Mouse (Mus musculus) gastrocnemius, adult 8-10 months (tissue): ENCODE results near the gene Wfdc17. TPM values are rescaled to one million over a fixed set of nuclear protein-coding genes. Genes with fewer than 3 reads are reported as not detected.

Source experiments
- DNase-seq, 2 experiments: peaks; one replicate each; pipeline ENCODE4 v3.0.0; 2022; ENCODE audit warnings: low spot score in 2 of 2
- total RNA-seq, 4 experiments: library from RNA; stranded (reverse); gene quantifications; 2 replicates each; pipeline ENCODE4 v1.2.4; 2022

Wfdc17 gene
- total RNA-seq, 4 experiments from 2014 or later = 1.2 TPM; not detected in 3

- DNase-seq = no peak
Observed at GRCm38 (mm10) chr11:83740443-83740991, 36.7 kb downstream of the Wfdc17 start.

DNA sequence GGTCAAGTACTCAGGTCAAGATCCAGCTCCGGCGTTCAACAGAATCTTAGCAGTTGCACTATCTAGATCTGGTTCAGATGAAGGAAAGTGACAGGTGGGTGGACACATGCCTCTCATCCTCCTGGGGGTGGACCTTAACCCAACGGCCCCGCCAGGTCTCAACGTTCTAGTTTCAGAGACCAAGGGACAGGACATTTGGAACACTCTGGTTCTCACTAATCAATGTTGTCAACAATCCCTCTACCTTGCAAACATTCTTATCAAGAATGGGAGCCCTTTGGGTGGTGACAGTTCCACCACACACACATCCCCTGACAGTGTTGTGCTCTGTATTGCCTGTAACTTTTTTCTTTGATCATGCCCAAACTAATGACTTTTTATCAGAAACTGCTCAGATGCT lies 38.0 kb downstream of the Wfdc17 start:
- no peak for DNase-seq

GRCm38 (mm10) chr11:83742731-83743355 lies 39.1 kb downstream of the Wfdc17 start:
- no peak for DNase-seq

GRCm38 (mm10) chr11:83743525-83743924 lies 39.7 kb downstream of the Wfdc17 start:
- DNase-seq = no peak

DNA sequence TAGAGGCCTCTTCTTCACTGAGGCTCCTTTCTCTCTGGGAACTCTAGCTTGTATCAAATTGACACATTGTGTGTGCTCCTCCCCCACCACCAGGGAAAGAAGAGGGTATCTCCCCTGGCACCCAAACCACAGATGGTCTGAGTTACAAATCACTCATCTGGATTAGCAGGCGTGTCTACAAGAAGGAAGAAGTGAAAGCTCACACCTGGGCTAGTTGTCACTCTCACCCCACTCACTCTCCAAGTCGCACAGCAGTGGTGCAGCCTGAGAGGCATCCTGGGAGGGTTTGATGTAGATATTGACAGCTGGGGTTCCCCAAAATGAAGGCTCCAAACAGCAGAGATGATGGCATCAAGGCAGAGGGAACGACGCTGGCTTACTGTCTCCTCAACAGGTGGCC lies 42.4 kb downstream of the Wfdc17 start:
- no peak for DNase-seq

GRCm38 (mm10) chr11:83746681-83747080 lies 42.9 kb downstream of the Wfdc17 start, which contains the start of gene Wfdc21:
Wfdc21 (plus strand) TSS chr11:83746940.
- no peak for DNase-seq

DNA sequence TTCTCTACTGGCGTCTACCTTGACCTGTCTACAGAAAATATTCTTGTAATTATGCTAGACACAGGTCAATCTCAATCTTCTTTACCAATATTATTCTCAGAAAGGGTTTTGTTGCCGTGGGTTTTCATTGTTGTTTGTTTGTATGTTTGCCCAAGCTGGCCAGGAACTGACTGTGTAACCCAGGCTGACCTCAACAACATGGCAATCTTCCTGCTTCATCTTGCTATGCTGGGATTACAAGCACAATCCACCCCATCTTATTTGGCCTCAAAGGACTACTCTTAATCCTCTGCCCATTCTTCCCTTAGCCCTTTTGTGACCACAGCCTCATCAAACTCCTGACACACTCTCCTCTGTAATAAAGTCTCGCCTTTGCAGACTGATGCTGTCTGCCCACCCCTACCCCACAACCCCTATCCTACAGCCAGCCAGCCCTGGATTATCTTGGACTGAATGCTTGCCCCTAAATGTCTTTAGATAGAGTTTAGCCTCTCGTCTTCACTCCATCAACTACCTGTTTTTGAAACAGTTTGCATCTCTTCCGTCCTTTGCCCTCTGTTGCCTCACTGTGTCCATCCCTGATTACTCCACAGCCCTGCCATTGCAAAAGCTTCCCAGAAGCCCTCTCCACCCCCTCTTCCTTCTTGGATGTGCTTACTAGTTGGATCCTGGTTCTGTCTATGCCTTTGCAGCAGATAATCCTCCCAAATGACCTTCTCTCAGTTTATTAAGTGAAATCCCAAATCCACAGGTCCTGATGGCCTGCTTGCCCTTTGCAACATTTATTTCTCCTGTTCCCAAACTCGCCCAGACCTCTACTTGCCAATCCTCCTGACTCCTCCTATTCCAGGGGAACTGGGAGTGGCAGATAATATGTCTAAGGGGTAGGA lies 43.8 kb downstream of the Wfdc17 start:
- no peak for DNase-seq

DNA sequence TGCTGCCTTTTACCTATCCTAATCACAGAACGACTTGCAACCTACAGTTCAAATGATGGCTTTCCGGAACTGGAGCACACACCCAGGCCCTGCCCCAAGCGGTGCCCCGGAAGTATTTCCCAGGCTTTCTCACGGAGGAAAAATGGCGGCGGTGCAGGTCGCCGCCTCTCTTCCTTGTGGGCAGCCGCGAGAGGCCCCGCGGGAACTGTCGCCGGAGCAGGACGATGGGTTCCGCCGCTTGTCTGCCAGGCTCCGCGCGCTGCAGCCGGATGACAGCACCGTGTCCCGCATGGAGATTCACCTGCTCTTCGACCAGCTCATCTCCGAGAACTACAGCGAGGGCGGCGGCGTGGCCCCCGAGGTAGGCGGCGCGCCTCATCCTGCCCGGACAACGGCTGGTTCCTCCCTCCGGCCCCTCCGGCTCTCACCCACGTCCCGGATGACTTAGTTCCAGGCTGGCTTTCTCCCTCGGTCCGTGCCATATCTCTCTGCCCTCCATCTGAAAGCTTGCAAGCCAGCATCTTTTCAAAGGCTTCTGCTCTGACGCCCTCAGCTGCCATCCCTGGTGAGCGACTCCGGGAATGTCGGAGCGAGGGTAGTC lies 49.9 kb downstream of the Wfdc17 start, which contains the start of gene Heatr6:
TSS of gene Heatr6 (plus strand) at position 116 of the 601 bp plus-strand sequence.
- DNase-seq = peak; percentile 80 to 83

- no peak for DNase-seq
Observed at GRCm38 (mm10) chr11:83754227-83754626, 50.4 kb downstream of the Wfdc17 start.

Other genes starting within 250 kb of the Wfdc17 start
- 1 to 10 TPM; 1.7 to 2.6 (median 2.1) TPM for gene Mmp28, start 240.9 kb upstream of the Wfdc17 start, total RNA-seq
- 10 to 100 TPM; 17.5 to 28.4 (median 22.8) TPM for gene Taf15, start 230.9 kb upstream of the Wfdc17 start, total RNA-seq
- not detected for gene Heatr9, start 181.8 kb upstream of the Wfdc17 start, total RNA-seq
- gene Ccl5, start 173.5 kb upstream of the Wfdc17 start, total RNA-seq = not detected
- gene Ccl9, start 125.4 kb upstream of the Wfdc17 start, total RNA-seq = 1 to 10 TPM in 3 of 4 experiments, under 1 TPM in 1; 0.07 to 2.7 (median 1.4) TPM
- 1 to 10 TPM in 3 of 4 experiments, under 1 TPM in 1; 0.73 to 4.7 (median 2.2) TPM for gene Ccl6, start 110.9 kb upstream of the Wfdc17 start, total RNA-seq
- not detected for gene Rpl9-ps1, start 58.4 kb upstream of the Wfdc17 start, total RNA-seq
- gene Ccl3, start 54.6 kb upstream of the Wfdc17 start, total RNA-seq = not detected
- gene Ccl4, start 41.4 kb upstream of the Wfdc17 start, total RNA-seq = not detected
- not detected for gene Wfdc18, start 5.0 kb downstream of the Wfdc17 start, total RNA-seq
- under 1 TPM in 1 of 4 experiments, not detected in 3; 0.79 TPM for gene Wfdc21, start 42.9 kb downstream of the Wfdc17 start, total RNA-seq
- 1 to 10 TPM; 8.2 to 9.1 (median 8.6) TPM for gene Heatr6, start 49.7 kb downstream of the Wfdc17 start, total RNA-seq
- not detected for gene Hnf1b, start 146.1 kb downstream of the Wfdc17 start, total RNA-seq
- gene Ddx52, start 238.1 kb downstream of the Wfdc17 start, total RNA-seq = 10 to 100 TPM in 3 of 4 experiments, 1 to 10 TPM in 1; 9.8 to 12.4 (median 11.0) TPM